Mouse (Mus musculus): ENCODE measurements at regions not wholly inside any gene's neighbourhood (a gene's known extent, or its start where the extent isn't known, plus 50 kb on each side); places are given as distances from the start of the nearest gene placed in this dataset.

DNA sequence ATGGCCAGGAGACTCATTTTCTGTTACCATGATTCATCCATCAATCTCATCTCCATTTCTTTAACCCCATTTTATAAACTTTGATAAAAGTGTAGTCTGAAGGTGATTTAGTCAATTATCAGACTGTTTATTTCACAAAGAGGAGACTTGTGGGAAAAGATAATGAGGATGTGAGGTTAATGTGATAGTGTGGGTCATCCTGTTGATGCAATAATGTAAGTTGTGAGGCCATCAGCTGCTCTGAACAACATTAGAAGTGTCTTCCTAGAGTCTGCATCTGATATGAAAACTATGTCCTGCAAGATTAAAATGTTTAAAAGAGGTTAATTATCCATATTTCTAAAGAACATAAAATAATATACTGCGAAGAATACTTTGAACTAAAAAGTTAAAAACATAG, 842.8 kb downstream of the Pcdh17 start:
- H3K27ac ChIP-seq (ENCODE audit: low read depth, low read length), result no peak overlapping the region
- H3K4me3 ChIP-seq (ENCODE audit: low read length), result no peak overlapping the region
- no peaks in the 10 kb centered on the region for H3K27me3 ChIP-seq (replicated peaks; ENCODE audit: control insufficient read depth, insufficient read depth, low read length)
- no peak overlapping the region for H3K4me2 ChIP-seq (ENCODE audit: low read length)
- no peaks in the 10 kb centered on the region for H3K4me1 ChIP-seq (ENCODE audit: control insufficient read depth, insufficient read depth, low read depth, low read length)
- H3K9me3 ChIP-seq (ENCODE audit: control insufficient read depth, low read length), result no peaks in the 10 kb centered on the region
- H3K9ac ChIP-seq (ENCODE audit: low read depth, low read length), result no peak overlapping the region
- ATAC-seq, result no peak
- no peaks in the 10 kb centered on the region for H3K36me3 ChIP-seq (ENCODE audit: control insufficient read depth, insufficient read depth, low read length)
- WGBS, result 86% methylated on average over 1 of the region's 1 CpGs

DNA sequence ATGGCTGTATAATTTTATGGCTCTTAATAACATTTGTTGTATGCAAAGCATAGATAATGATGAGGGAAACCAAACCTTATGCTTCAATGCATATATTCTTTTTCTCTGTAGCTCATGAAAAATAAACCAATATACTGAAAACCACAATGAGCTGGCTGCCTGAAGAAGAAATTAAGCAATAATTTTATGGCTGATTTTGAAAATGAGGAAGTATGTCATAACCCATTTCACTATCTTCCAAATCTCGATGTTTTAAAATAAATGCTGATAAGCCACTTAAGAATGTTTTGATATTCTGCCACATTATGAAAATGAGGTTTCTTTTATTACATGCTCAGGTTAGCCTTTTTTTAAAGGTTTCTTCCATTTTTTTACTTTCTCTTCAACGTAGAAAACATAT, 844.1 kb downstream of the Pcdh17 start:
- no peak for ATAC-seq
- H3K4me3 ChIP-seq (ENCODE audit: low read length), result no peak overlapping the region
- WGBS, result 80% methylated on average over 2 of the region's 2 CpGs
- no peak overlapping the region for H3K9ac ChIP-seq (ENCODE audit: low read depth, low read length)
- H3K9me3 ChIP-seq (ENCODE audit: control insufficient read depth, low read length), result no peaks in the 10 kb centered on the region
- no peaks in the 10 kb centered on the region for H3K4me1 ChIP-seq (ENCODE audit: control insufficient read depth, insufficient read depth, low read depth, low read length)
- H3K4me2 ChIP-seq (ENCODE audit: low read length), result no peak overlapping the region
- no peak overlapping the region for H3K27ac ChIP-seq (ENCODE audit: low read depth, low read length)
- H3K27me3 ChIP-seq (replicated peaks; ENCODE audit: control insufficient read depth, insufficient read depth, low read length), result no peaks in the 10 kb centered on the region
- H3K36me3 ChIP-seq (ENCODE audit: control insufficient read depth, insufficient read depth, low read length), result no peaks in the 10 kb centered on the region

DNA sequence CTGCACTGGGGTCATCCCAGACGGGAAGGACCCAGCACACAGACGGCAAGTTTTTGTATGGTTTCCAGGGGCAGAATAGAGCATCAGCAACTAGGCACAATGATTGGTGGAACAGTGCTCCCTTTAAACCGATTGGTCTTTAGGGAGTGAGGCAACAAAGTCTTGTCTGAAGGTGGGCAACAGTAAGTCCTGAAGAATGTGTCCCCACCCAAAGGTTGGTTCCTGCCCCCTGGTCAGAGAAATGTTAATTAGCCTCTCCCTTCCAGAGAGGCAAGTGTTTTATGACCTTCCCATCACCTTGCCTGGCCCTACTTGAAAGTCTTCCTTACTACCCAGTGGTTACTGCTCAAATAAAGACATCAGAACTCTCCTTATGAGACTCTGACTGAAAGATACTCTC, 855.6 kb downstream of the Pcdh17 start:
- H3K4me3 ChIP-seq (ENCODE audit: low read length), result no peak overlapping the region
- H3K4me2 ChIP-seq (ENCODE audit: low read length), result no peak overlapping the region
- H3K9me3 ChIP-seq (ENCODE audit: control insufficient read depth, low read length), result no peaks in the 10 kb centered on the region
- no peak overlapping the region for H3K9ac ChIP-seq (ENCODE audit: low read depth, low read length)
- no peak overlapping the region for H3K27ac ChIP-seq (ENCODE audit: low read depth, low read length)
- no peaks in the 10 kb centered on the region for H3K27me3 ChIP-seq (replicated peaks; ENCODE audit: control insufficient read depth, insufficient read depth, low read length)
- 82% methylated on average over 3 of the region's 3 CpGs for WGBS
- no peak for ATAC-seq
- no peaks in the 10 kb centered on the region for H3K36me3 ChIP-seq (ENCODE audit: control insufficient read depth, insufficient read depth, low read length)
- H3K4me1 ChIP-seq (ENCODE audit: control insufficient read depth, insufficient read depth, low read depth, low read length), result no peaks in the 10 kb centered on the region

DNA sequence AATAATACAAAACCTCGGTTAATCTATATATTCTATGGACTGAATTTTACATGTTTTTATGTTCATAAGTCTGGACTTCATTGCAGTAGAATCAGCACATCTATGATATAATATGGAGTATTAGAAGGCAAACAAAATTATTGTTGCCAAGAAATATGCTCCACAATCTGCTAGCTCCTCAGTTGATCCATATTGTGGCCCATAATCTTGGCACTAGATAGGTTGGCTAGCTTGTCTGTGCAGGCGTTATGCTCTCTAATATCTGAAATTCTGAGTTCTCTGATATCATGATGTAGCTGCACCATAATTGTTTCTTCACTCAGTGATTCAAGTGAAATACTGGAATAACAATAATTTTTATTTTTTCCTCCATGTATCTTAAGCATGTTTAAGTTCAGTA, 877.3 kb downstream of the Pcdh17 start:
- no peaks in the 10 kb centered on the region for H3K4me1 ChIP-seq (ENCODE audit: control insufficient read depth, insufficient read depth, low read depth, low read length)
- WGBS, result 99% methylated on average over 2 of the region's 2 CpGs
- H3K9ac ChIP-seq (ENCODE audit: low read depth, low read length), result no peak overlapping the region
- no peak overlapping the region for H3K4me2 ChIP-seq (ENCODE audit: low read length)
- H3K36me3 ChIP-seq (ENCODE audit: control insufficient read depth, insufficient read depth, low read length), result no peaks in the 10 kb centered on the region
- no peaks in the 10 kb centered on the region for H3K9me3 ChIP-seq (ENCODE audit: control insufficient read depth, low read length)
- no peaks in the 10 kb centered on the region for H3K27me3 ChIP-seq (replicated peaks; ENCODE audit: control insufficient read depth, insufficient read depth, low read length)
- no peak for ATAC-seq
- no peak overlapping the region for H3K4me3 ChIP-seq (ENCODE audit: low read length)
- H3K27ac ChIP-seq (ENCODE audit: low read depth, low read length), result no peak overlapping the region

- Histone ChIP-seq H3K27me3 (replicated peaks; ENCODE audit: control insufficient read depth, insufficient read depth, low read length) (no peaks in the 10 kb centered on the region), H3K27ac (ENCODE audit: low read depth, low read length) (no peak overlapping the region), H3K4me2 (ENCODE audit: low read length) (no peak overlapping the region), H3K36me3 (ENCODE audit: control insufficient read depth, insufficient read depth, low read length) (no peaks in the 10 kb centered on the region), H3K4me1 (ENCODE audit: control insufficient read depth, insufficient read depth, low read depth, low read length) (no peaks in the 10 kb centered on the region), H3K9ac (ENCODE audit: low read depth, low read length) (no peak overlapping the region), H3K4me3 (ENCODE audit: low read length) (no peak overlapping the region), H3K9me3 (ENCODE audit: control insufficient read depth, low read length) (no peaks in the 10 kb centered on the region)
- WGBS, result 64% methylated on average over 3 of the region's 3 CpGs
- no peak for ATAC-seq
Observed at GRCm38 (mm10) chr14:85333277-85333676, 889.9 kb downstream of the Pcdh17 start.

- Histone ChIP-seq H3K27ac (ENCODE audit: low read depth, low read length) (no peak overlapping the region), H3K4me1 (ENCODE audit: control insufficient read depth, insufficient read depth, low read depth, low read length) (no peaks in the 10 kb centered on the region), H3K9me3 (ENCODE audit: control insufficient read depth, low read length) (no peaks in the 10 kb centered on the region), H3K36me3 (ENCODE audit: control insufficient read depth, insufficient read depth, low read length) (no peaks in the 10 kb centered on the region), H3K27me3 (replicated peaks; ENCODE audit: control insufficient read depth, insufficient read depth, low read length) (no peaks in the 10 kb centered on the region), H3K4me2 (ENCODE audit: low read length) (no peak overlapping the region), H3K4me3 (ENCODE audit: low read length) (no peak overlapping the region), H3K9ac (ENCODE audit: low read depth, low read length) (no peak overlapping the region)
- 81% methylated on average over 3 of the region's 3 CpGs for WGBS
- ATAC-seq, result no peak
Observed at GRCm38 (mm10) chr14:85337182-85337581, 893.8 kb downstream of the Pcdh17 start.

GRCm38 (mm10) chr14:85354626-85355355, 911.4 kb downstream of the Pcdh17 start:
- H3K9ac ChIP-seq (ENCODE audit: low read depth, low read length), result no peak overlapping the region
- ATAC-seq, result peak; percentile 90

GRCm38 (mm10) chr14:85363611-85364010, 920.2 kb downstream of the Pcdh17 start:
- Histone ChIP-seq H3K9me3 (ENCODE audit: control insufficient read depth, low read length) (no peaks in the 10 kb centered on the region), H3K36me3 (ENCODE audit: control insufficient read depth, insufficient read depth, low read length) (no peaks in the 10 kb centered on the region), H3K27me3 (replicated peaks; ENCODE audit: control insufficient read depth, insufficient read depth, low read length) (no peaks in the 10 kb centered on the region), H3K4me2 (ENCODE audit: low read length) (no peak overlapping the region), H3K9ac (ENCODE audit: low read depth, low read length) (no peak overlapping the region), H3K27ac (ENCODE audit: low read depth, low read length) (no peak overlapping the region), H3K4me3 (ENCODE audit: low read length) (no peak overlapping the region), H3K4me1 (ENCODE audit: control insufficient read depth, insufficient read depth, low read depth, low read length) (no peaks in the 10 kb centered on the region)
- no peak for ATAC-seq

More at GRCm38 (mm10) chr14:85354626-85355355, 911.4 kb downstream of the Pcdh17 start:
- Histone ChIP-seq H3K4me2 (ENCODE audit: low read length) (no peak overlapping the region), H3K36me3 (ENCODE audit: control insufficient read depth, insufficient read depth, low read length) (no peaks in the 10 kb centered on the region), H3K27ac (ENCODE audit: low read depth, low read length) (no peak overlapping the region), H3K9me3 (ENCODE audit: control insufficient read depth, low read length) (no peaks in the 10 kb centered on the region), H3K4me1 (ENCODE audit: control insufficient read depth, insufficient read depth, low read depth, low read length) (no peaks in the 10 kb centered on the region), H3K4me3 (ENCODE audit: low read length) (no peak overlapping the region), H3K27me3 (replicated peaks; ENCODE audit: control insufficient read depth, insufficient read depth, low read length) (no peaks in the 10 kb centered on the region)
- WGBS, result 24% methylated on average over 4 of the region's 4 CpGs

- WGBS, result 95% methylated on average over 1 of the region's 1 CpGs
- Histone ChIP-seq H3K4me2 (ENCODE audit: low read length) (no peak overlapping the region), H3K36me3 (ENCODE audit: control insufficient read depth, insufficient read depth, low read length) (no peaks in the 10 kb centered on the region), H3K27me3 (replicated peaks; ENCODE audit: control insufficient read depth, insufficient read depth, low read length) (no peaks in the 10 kb centered on the region), H3K4me3 (ENCODE audit: low read length) (no peak overlapping the region), H3K27ac (ENCODE audit: low read depth, low read length) (no peak overlapping the region), H3K9me3 (ENCODE audit: control insufficient read depth, low read length) (no peaks in the 10 kb centered on the region), H3K9ac (ENCODE audit: low read depth, low read length) (no peak overlapping the region), H3K4me1 (ENCODE audit: control insufficient read depth, insufficient read depth, low read depth, low read length) (no peaks in the 10 kb centered on the region)
- ATAC-seq, result no peak
Observed at GRCm38 (mm10) chr14:85373312-85373711, 929.9 kb downstream of the Pcdh17 start.

DNA sequence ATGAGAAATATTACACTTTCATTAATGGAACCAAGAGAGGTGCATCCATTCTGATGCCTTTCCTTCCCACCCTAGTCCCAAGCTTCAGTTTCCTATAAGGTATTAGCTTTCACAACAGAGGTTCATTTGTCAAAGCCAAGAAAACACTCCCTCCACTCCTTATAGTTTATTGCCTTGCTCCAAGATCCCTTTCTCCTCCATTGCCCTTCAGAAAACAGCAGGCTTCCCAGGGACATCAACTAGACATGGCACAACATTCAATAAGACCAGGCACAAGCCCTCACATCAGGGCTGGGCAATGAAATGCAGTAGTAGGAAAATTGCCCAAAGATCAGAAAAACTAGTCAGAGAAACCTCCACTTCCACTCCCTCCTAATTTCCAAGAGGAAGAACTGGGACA, 960.3 kb downstream of the Pcdh17 start:
- H3K4me2 ChIP-seq (ENCODE audit: low read length), result no peak overlapping the region
- no peak overlapping the region for H3K4me3 ChIP-seq (ENCODE audit: low read length)
- H3K9ac ChIP-seq (ENCODE audit: low read depth, low read length), result no peak overlapping the region
- H3K27me3 ChIP-seq (replicated peaks; ENCODE audit: control insufficient read depth, insufficient read depth, low read length), result no peaks in the 10 kb centered on the region
- no peak overlapping the region for H3K27ac ChIP-seq (ENCODE audit: low read depth, low read length)
- H3K9me3 ChIP-seq (ENCODE audit: control insufficient read depth, low read length), result no peaks in the 10 kb centered on the region
- H3K4me1 ChIP-seq (ENCODE audit: control insufficient read depth, insufficient read depth, low read depth, low read length), result no peaks in the 10 kb centered on the region
- no peaks in the 10 kb centered on the region for H3K36me3 ChIP-seq (ENCODE audit: control insufficient read depth, insufficient read depth, low read length)
- ATAC-seq, result no peak

All from hindbrain, embryonic 16.5 days (tissue).